Mouse (Mus musculus): ENCODE measurements at regions not wholly inside any gene's neighbourhood (a gene's known extent, or its start where the extent isn't known, plus 50 kb on each side); places are given as distances from the start of the nearest gene placed in this dataset.

DNA sequence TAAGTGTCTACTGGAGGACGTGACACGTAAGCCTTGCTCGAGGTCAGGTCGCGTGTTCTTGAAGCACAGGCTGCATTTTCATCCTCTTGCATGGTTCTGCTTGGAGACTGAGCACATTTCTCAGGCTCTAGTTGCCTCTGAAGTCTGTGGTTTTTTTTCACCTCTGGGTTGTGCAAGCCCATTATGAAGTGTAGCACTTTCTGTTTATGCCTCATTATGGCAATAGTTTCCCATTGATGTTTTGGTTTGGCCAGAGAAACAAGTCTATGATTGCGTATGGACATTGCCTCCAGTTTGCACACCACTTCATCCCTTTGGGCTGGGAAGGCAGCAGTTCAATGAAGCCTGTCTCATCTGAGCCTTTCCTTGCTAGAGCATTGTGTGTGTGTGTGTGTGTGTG lies 72.4 kb upstream of the Nr2f2 start:
- no peak for DNase-seq

DNA sequence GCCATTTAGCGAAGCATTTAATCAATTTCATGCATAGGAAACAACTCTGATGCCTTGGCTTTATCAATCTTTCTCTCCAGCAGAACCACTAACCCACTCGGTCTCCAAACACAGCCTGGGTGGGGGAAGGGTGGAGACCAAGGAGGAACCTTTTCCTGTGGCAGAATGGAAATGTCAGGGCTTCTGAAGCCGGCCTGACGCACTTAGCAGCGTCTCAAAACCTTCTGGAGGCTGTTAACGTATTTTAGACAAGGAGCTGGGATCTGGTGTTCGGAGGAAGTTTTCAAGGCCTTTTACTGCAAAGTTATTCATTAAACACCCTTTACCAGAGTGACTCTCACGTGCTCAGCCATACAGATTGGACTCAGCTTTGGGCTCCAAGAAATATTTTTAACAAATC lies 67.3 kb upstream of the Nr2f2 start:
- DNase-seq, result peak; percentile 51 to 53

DNA sequence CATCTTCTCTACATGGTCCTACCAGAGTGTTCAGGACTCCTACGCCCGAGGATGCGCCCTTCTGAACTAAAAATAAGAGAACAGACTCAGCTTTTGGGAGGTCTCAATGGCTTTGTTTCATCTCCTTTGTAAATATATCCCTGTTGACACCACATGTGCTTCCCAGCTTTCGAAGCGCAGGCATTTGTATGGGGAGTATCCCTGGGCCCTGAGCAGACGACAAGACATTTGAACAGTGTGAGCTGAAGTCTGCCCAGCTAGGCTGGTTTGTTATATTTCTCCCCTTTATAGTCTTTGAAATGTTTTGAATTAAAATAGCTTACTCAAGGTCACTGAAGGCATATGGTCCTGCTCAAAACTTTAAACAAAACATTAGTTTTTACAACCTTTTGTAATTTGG lies 66.8 kb upstream of the Nr2f2 start:
- DNase-seq, result no peak

DNA sequence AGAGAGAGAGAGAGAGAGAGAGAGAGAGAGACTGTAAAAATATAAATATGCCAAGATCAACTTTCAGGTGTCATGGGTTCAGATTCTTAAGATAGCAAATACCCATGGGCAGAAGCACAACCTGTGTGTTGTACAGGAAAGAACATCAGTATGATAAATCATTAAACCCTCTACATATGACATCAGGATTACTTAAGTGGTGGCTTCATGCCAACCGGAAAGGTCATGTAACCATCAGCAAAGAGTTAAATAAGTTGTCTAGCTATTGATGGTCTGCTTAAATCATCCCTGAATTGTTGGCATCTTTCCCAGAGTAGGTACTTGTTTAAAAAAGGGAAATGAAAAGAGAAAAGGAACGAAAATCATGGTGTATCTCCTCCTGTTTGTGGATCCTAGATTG lies 65.2 kb upstream of the Nr2f2 start:
- DNase-seq, result no peak

DNA sequence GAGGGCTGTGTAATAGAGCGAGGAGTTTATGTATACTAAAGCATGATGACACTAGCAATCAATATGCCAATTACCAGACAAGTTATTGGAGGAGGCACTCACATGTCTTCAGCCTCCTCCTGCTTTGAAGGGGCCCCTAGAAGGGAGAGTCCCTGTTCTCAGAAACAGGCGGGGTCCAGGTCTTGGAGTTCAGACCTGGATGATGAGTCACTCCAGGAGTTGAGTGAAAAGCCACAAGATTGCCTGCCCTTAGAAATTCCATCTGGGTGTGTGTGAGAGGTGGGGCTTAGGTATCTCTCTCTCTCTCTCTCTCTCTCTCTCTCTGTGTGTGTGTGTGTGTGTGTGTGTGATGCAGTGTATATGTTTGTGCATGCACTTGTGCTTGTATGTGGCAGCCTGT lies 62.8 kb upstream of the Nr2f2 start:
- DNase-seq, result no peak

DNA sequence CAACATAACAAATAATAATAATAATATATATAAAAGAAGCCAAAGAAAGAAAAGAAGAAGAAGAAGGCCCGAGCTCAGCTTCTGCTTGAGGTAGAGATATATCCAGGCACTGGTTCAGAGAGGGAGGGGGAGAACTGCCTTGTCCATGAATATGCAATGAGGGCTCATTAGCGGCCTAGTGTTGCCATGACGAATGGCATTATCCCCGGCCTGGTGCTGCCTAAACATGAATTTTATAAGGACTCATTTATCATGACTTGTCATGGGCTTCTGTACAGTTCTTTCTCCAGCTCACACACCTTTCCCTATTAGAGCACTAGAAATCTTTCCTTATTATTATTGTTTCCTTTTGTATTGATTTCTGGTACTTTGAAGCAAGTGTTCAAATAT lies 57.7 kb upstream of the Nr2f2 start:
- DNase-seq, result no peak

DNA sequence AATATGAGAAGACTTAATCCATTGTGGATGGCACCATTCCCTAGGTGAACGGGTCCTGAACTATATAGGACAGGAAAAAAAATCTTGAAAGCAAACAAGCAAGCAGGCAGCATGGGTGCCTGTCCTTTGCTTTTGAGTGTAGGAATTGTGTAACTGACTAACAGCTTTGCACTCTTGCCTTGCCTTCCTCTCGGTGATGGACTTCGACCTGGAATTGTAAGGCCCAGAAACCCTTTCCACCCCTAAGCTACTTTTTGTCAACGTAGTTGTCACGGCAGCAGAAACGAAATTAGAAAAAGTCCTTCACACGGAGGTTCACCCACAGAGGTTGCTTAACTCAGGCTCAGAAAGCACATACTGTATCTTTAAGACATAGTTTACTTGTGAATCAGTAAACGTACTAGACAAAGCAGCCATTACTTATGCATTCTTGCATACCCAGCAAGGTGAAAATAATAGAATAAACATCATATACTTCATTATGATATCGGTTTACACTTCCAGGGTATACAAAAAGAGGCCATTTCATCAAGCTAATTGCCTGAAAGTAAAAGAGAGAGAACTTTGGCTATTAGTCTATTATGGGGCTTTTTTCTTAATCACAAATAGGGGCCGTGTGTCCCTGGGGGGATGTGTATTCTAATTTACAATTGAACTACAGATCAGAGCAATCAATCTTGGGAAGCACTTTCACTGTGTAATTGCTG lies 57.1 kb upstream of the Nr2f2 start:
- no peak for DNase-seq

DNA sequence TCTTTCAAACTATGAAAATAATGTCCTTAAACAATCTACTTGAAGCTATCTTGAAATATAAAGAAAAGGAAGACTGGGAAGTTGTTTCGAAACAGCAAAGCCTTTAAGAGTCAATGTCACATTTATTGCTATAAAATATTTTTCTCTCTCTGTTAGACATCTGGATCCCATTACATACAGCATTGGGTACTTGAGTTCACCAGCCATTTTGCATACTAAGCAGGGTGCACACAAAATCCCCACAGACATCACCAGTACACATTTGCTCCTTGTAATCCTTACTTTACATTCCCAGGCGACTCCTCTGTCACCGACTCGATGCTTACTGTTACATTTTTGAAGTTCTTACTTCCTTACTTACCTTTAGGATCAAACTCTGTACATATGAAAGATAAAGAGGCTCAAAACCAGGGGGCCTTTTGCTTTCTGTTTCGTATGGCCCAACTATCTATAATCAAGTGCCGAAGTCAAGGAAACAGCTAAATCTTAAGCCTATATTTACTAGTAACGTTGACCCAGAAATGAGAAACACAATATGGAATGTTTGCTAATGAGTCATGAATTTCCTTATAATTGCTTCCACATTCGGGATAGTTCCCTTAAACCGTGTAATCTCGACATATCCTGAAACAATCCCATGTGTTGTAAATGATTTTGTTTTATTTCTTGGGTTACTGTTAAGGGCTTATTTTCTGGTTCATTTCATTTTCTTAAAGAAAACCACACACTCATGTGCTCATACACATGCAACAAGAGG lies 49.8 kb upstream of the Nr2f2 start:
- no peak for DNase-seq

All from kidney, postnatal 4 days (tissue).